Mouse (Mus musculus) megakaryocyte, embryonic 14.5 days (primary cell): Measurements from ENCODE around the gene Tacr2.

Experiments used
- FLI1 ChIP-seq: IDR thresholded peaks from 2 replicates; pipeline ENCODE4 v1.6.1; 2012; ENCODE audit warnings: low read length, inconsistent platforms, mixed read lengths
- GATA1 ChIP-seq: IDR thresholded peaks from 3 replicates; pipeline ENCODE4 v1.6.1; 2012; ENCODE audit warnings: mixed read lengths, low read length, inconsistent platforms, borderline replicate concordance

- TF ChIP-seq GATA1 (no peak), FLI1 (no peak)
Measured at GRCm38 (mm10) chr10:62215633-62216032, 36.6 kb upstream of the Tacr2 start.
